Mouse (Mus musculus): ENCODE data around the gene Thoc5. TPM values are rescaled to one million over a fixed set of nuclear protein-coding genes. Genes with fewer than 3 reads are reported as not detected.
A peak's percentile ranks its signal among the peaks of the same experiment; 100 is the strongest.

Gene Thoc5
- polyA plus RNA-seq, 1 experiment from 2014 or later, result 61.8 TPM

GRCm38 (mm10) chr11:4865645-4866251 lies 29.4 kb upstream of the Thoc5 start:
- no peak for ATAC-seq (ENCODE audit: low FRiP score, low read depth)
- H3K9me3 ChIP-seq, result no peaks in the 10 kb centered on the region
- WGBS, result 36% methylated on average over 10 of the region's 10 CpGs
- H3K9ac ChIP-seq (replicated peaks), result no peak overlapping the region
- H3K27me3 ChIP-seq, result no peaks in the 10 kb centered on the region
- no peak overlapping the region for H3K4me2 ChIP-seq (replicated peaks)
- no peaks in the 10 kb centered on the region; the same call in 1 of the 2 replicates for H3K4me1 ChIP-seq
- H3K4me3 ChIP-seq, result no peak overlapping the region
- no peak overlapping the region for H3K27ac ChIP-seq (replicated peaks)
- H3K36me3 ChIP-seq, result no peaks in the 10 kb centered on the region

GRCm38 (mm10) chr11:4873755-4874475 lies 21.2 kb upstream of the Thoc5 start, which contains the start of gene Nipsnap1:
Gene Nipsnap1, plus strand, starts transcription at chr11:4873951.
- H3K4me2 ChIP-seq (replicated peaks), result peak within 1 kb of the TSS; percentile 85
- no peaks in the 10 kb centered on the region for H3K27me3 ChIP-seq
- peak; percentile 93 for ATAC-seq (ENCODE audit: low FRiP score, low read depth)
- peaks cover 11% of the 10 kb centered on the region for H3K4me1 ChIP-seq
- under 1% methylated on average over 30 of the region's 30 CpGs for WGBS
- peak within 1 kb of the TSS; percentile 60; the same call in 1 of the 2 replicates for H3K27ac ChIP-seq (replicated peaks)
- peak within 1 kb of the TSS; percentile 83 for H3K4me3 ChIP-seq
- peak within 1 kb of the TSS; percentile 77 for H3K9ac ChIP-seq (replicated peaks)
- peaks cover 13% of the 10 kb centered on the region for H3K36me3 ChIP-seq
- H3K9me3 ChIP-seq, result no peaks in the 10 kb centered on the region

GRCm38 (mm10) chr11:4874551-4874950 lies 20.6 kb upstream of the Thoc5 start:
- 7% methylated on average over 10 of the region's 10 CpGs for WGBS

GRCm38 (mm10) chr11:4881087-4881486 lies 14.0 kb upstream of the Thoc5 start:
- H3K4me2 ChIP-seq (replicated peaks), result no peak overlapping the region
- WGBS, result 78% methylated on average over 4 of the region's 4 CpGs
- peaks cover 31% of the 10 kb centered on the region for H3K36me3 ChIP-seq
- H3K27me3 ChIP-seq, result no peaks in the 10 kb centered on the region
- no peak overlapping the region for H3K27ac ChIP-seq (replicated peaks)
- ATAC-seq (ENCODE audit: low FRiP score, low read depth), result no peak
- no peaks in the 10 kb centered on the region for H3K4me1 ChIP-seq
- no peak overlapping the region for H3K9ac ChIP-seq (replicated peaks)
- no peak overlapping the region for H3K4me3 ChIP-seq
- no peaks in the 10 kb centered on the region for H3K9me3 ChIP-seq

More at GRCm38 (mm10) chr11:4874551-4874950, 20.6 kb upstream of the Thoc5 start:
- Histone ChIP-seq H3K4me3 (peak overlapping the region; percentile 83), H3K9ac (replicated peaks) (peak overlapping the region; percentile 77), H3K36me3 (peaks cover 13% of the 10 kb centered on the region), H3K4me1 (peaks cover 11% of the 10 kb centered on the region), H3K27ac (replicated peaks) (no peak overlapping the region; the same call in 1 of the 2 replicates), H3K4me2 (replicated peaks) (peak overlapping the region; percentile 85), H3K27me3 (no peaks in the 10 kb centered on the region), H3K9me3 (no peaks in the 10 kb centered on the region)
- ATAC-seq (ENCODE audit: low FRiP score, low read depth), result peak; percentile 44

- Histone ChIP-seq H3K36me3 (peaks cover 34% of the 10 kb centered on the region), H3K27me3 (no peaks in the 10 kb centered on the region), H3K9ac (replicated peaks) (no peak overlapping the region), H3K4me1 (no peaks in the 10 kb centered on the region), H3K4me3 (no peak overlapping the region), H3K9me3 (no peaks in the 10 kb centered on the region), H3K4me2 (replicated peaks) (no peak overlapping the region), H3K27ac (replicated peaks) (no peak overlapping the region)
- WGBS, result 63% methylated on average over 14 of the region's 14 CpGs
- ATAC-seq (ENCODE audit: low FRiP score, low read depth), result no peak
Measured at GRCm38 (mm10) chr11:4882892-4883627, 12.1 kb upstream of the Thoc5 start.

GRCm38 (mm10) chr11:4885385-4885903 lies 9.7 kb upstream of the Thoc5 start:
- Histone ChIP-seq H3K4me2 (replicated peaks) (no peak overlapping the region), H3K27me3 (no peaks in the 10 kb centered on the region), H3K4me3 (no peak overlapping the region), H3K36me3 (peaks cover 58% of the 10 kb centered on the region), H3K9me3 (no peaks in the 10 kb centered on the region), H3K4me1 (no peaks in the 10 kb centered on the region), H3K9ac (replicated peaks) (no peak overlapping the region), H3K27ac (replicated peaks) (no peak overlapping the region)
- 72% methylated on average over 2 of the region's 2 CpGs for WGBS
- no peak for ATAC-seq (ENCODE audit: low FRiP score, low read depth)

GRCm38 (mm10) chr11:4886987-4887386 lies 8.1 kb upstream of the Thoc5 start:
- Histone ChIP-seq H3K9ac (replicated peaks) (no peak overlapping the region), H3K27ac (replicated peaks) (no peak overlapping the region), H3K36me3 (peaks cover 70% of the 10 kb centered on the region), H3K4me1 (no peaks in the 10 kb centered on the region), H3K9me3 (no peaks in the 10 kb centered on the region), H3K4me2 (replicated peaks) (no peak overlapping the region), H3K27me3 (no peaks in the 10 kb centered on the region), H3K4me3 (no peak overlapping the region)
- no peak for ATAC-seq (ENCODE audit: low FRiP score, low read depth)
- WGBS, result 96% methylated on average over 3 of the region's 3 CpGs

- Histone ChIP-seq H3K4me2 (replicated peaks) (no peak overlapping the region), H3K36me3 (peaks cover 61% of the 10 kb centered on the region), H3K27me3 (no peaks in the 10 kb centered on the region), H3K9ac (replicated peaks) (no peak overlapping the region), H3K9me3 (no peaks in the 10 kb centered on the region), H3K27ac (replicated peaks) (no peak overlapping the region), H3K4me3 (no peak overlapping the region), H3K4me1 (peaks cover 6% of the 10 kb centered on the region)
- 76% methylated on average over 5 of the region's 5 CpGs for WGBS
- no peak for ATAC-seq (ENCODE audit: low FRiP score, low read depth)
Measured at GRCm38 (mm10) chr11:4900437-4900836, 5.3 kb downstream of the Thoc5 start.

GRCm38 (mm10) chr11:4901956-4902355 lies 6.8 kb downstream of the Thoc5 start:
- Histone ChIP-seq H3K4me3 (no peak overlapping the region), H3K9me3 (no peaks in the 10 kb centered on the region), H3K36me3 (peaks cover 72% of the 10 kb centered on the region), H3K27me3 (no peaks in the 10 kb centered on the region), H3K4me2 (replicated peaks) (no peak overlapping the region), H3K4me1 (no peaks in the 10 kb centered on the region), H3K27ac (replicated peaks) (no peak overlapping the region), H3K9ac (replicated peaks) (no peak overlapping the region)
- 82% methylated on average over 6 of the region's 6 CpGs for WGBS
- no peak for ATAC-seq (ENCODE audit: low FRiP score, low read depth)

- ATAC-seq (ENCODE audit: low FRiP score, low read depth), result no peak
- H3K27me3 ChIP-seq, result no peaks in the 10 kb centered on the region
- no peak overlapping the region for H3K27ac ChIP-seq (replicated peaks)
- no peak overlapping the region for H3K4me3 ChIP-seq
- H3K9ac ChIP-seq (replicated peaks), result no peak overlapping the region
- WGBS, result 95% methylated on average over 6 of the region's 6 CpGs
- no peaks in the 10 kb centered on the region for H3K9me3 ChIP-seq
- H3K4me1 ChIP-seq, result no peaks in the 10 kb centered on the region
- H3K4me2 ChIP-seq (replicated peaks), result no peak overlapping the region
- peaks cover 79% of the 10 kb centered on the region for H3K36me3 ChIP-seq
Measured at GRCm38 (mm10) chr11:4906231-4906630, 11.1 kb downstream of the Thoc5 start.

- no peak for ATAC-seq (ENCODE audit: low FRiP score, low read depth)
Measured at GRCm38 (mm10) chr11:4916068-4916467, 20.9 kb downstream of the Thoc5 start.

GRCm38 (mm10) chr11:4921281-4921680 lies 26.2 kb downstream of the Thoc5 start:
- Histone ChIP-seq H3K4me2 (replicated peaks) (no peak overlapping the region), H3K9me3 (no peaks in the 10 kb centered on the region), H3K4me1 (no peaks in the 10 kb centered on the region), H3K27me3 (no peaks in the 10 kb centered on the region), H3K9ac (replicated peaks) (no peak overlapping the region), H3K4me3 (no peak overlapping the region), H3K36me3 (peaks cover 99% of the 10 kb centered on the region), H3K27ac (replicated peaks) (no peak overlapping the region)
- ATAC-seq (ENCODE audit: low FRiP score, low read depth), result no peak
- 84% methylated on average over 2 of the region's 2 CpGs for WGBS

More at GRCm38 (mm10) chr11:4916068-4916467, 20.9 kb downstream of the Thoc5 start:
- no peak overlapping the region for H3K4me3 ChIP-seq
- H3K9ac ChIP-seq (replicated peaks), result no peak overlapping the region
- no peaks in the 10 kb centered on the region for H3K9me3 ChIP-seq
- H3K36me3 ChIP-seq, result peaks cover 94% of the 10 kb centered on the region
- WGBS, result 40% methylated on average over 1 of the region's 1 CpGs
- H3K4me1 ChIP-seq, result no peaks in the 10 kb centered on the region
- no peak overlapping the region for H3K4me2 ChIP-seq (replicated peaks)
- H3K27ac ChIP-seq (replicated peaks), result no peak overlapping the region
- H3K27me3 ChIP-seq, result no peaks in the 10 kb centered on the region
